Mouse (Mus musculus): ENCODE measurements around the gene Eefsec.

Eefsec gene

DNA sequence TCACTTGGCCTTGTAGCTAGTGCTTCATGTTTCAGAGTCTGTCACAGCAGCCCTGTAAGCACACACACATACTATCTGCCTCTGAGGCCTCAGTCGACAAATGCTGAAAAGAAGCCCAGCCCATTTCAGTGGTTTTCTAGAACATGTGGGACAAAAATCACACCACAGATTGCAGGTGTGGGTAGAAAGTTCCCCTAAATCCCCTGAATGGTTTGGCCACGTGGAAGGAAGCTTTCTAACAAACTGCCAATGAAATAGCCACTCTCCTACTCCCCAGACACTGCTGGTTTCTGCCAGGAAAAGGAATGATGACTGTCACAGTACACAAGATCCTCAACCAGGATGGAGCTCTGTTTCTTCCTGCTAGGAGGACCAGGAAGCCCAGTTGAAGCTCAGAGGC lies 33.7 kb downstream of the Eefsec start:
- no peak for DNase-seq

- DNase-seq = peak; percentile 71
These were observed 36.8 kb downstream of the Eefsec start for GRCm38 (mm10) chr6:88409492-88409891.

GRCm38 (mm10) chr6:88400451-88400850 lies 45.9 kb downstream of the Eefsec start:
- DNase-seq = no peak

DNA sequence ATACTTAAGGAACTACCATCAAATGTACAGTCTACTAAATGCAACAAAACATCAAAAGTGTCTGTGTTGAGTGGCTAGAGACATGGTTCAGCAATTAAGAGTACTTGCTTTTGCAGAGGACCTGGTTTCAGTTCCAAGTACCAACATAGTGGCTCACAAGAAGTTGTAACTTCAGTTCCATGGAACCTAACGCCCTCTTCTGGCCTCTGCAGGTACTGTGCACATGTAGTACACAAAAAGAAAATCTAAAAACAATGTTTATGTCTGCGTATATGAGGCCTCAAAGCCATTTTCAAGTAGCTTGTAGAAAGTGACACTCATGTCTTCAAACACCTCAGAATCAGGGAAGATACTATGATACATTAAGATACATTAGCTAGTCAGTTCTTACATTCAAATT lies 48.4 kb downstream of the Eefsec start:
- DNase-seq = no peak

DNA sequence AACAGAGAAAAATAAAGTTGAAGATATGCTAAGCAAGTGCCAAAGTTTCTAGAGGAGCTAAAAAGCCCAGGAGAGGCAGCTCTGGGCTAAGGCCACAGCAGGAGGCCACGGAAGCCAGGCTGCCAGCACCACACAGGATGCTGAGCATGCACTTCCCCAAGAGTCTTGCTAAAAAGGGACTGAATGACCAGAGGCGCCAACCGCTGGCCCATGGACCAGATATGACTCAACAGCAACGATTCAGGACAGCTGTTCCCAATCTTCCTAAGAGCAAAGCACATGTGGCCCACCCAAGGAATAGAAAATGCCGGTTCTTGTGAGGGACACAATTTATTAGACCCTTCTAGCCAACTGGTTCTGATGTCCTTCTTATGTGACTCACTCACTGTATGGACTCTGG lies 57.4 kb downstream of the Eefsec start:
- DNase-seq = no peak

GRCm38 (mm10) chr6:88387836-88388724 lies 58.3 kb downstream of the Eefsec start:
- no peak for DNase-seq

GRCm38 (mm10) chr6:88384420-88385053 lies 61.8 kb downstream of the Eefsec start:
- peak; percentile 47 for DNase-seq

DNA sequence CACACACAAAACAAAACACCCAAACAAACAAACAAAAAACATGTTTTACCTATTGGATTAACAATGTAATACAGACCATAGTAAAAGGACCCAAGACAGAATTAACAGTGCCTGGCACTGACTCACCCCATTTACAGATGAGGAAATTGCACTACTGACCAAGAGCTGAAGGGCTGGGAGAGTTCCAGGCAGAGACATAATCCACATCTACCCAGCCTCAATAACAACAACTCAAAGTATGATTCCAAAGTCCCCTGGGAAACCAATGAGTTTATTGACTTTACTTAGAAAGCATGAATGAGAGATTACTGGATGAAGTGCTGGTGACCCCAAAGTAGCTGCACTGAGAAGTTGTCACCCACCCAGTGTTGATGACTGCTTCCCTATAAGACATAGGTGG lies 62.6 kb downstream of the Eefsec start:
- no peak for DNase-seq

GRCm38 (mm10) chr6:88379756-88380155 lies 66.6 kb downstream of the Eefsec start:
- DNase-seq = no peak

- DNase-seq = no peak
These were observed 67.5 kb downstream of the Eefsec start for GRCm38 (mm10) chr6:88378829-88379228.

DNA sequence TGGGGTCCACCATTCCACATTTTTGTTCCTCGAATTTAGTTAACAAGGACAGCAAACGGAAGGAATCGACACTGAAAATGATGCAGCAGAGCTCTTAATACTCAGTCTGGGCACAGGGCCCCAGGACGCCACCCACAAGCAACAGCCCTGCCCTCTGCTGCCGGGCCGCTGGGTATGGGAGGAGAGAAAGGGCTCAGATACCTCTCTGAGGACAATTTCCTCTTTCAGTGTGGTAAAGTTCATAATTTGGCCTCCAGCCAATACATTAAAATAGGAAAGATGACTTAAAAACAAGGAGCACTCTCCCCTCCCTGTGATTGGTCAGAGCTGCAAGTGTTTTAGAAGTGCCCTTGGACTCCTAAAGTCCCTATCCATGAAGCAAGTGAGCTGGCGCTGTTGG lies 72.1 kb downstream of the Eefsec start:
- no peak for DNase-seq

GRCm38 (mm10) chr6:88369851-88370635 lies 76.3 kb downstream of the Eefsec start:
- DNase-seq = peak; percentile 59

DNA sequence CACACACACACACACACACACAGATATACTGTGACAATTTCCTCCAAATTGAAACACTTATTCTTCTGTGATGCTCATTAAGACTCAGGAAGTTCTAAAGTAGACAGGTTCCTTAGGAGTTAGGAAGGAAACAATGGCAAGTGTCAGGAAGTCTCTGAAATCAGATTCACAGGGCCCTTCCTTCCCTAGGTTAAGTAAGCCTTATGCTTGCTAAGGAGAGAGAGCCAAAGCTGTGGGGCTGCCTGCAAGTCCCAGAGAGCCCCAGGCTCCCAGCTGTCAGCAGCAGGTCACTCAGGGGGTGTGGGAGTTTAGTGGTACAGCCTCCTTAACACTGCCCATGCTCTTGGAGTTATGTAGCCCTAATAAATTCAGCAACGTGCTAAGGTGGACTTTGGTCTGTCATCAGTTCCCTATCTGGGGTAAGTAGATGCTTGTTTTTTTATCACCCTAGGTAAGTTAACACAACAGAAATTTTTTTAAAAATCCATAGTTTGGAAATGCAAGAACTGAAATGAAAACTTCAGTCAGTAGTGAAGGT lies 82.8 kb downstream of the Eefsec start:
- no peak for DNase-seq

- DNase-seq = no peak
These were observed 85.2 kb downstream of the Eefsec start for GRCm38 (mm10) chr6:88361096-88361495.

DNA sequence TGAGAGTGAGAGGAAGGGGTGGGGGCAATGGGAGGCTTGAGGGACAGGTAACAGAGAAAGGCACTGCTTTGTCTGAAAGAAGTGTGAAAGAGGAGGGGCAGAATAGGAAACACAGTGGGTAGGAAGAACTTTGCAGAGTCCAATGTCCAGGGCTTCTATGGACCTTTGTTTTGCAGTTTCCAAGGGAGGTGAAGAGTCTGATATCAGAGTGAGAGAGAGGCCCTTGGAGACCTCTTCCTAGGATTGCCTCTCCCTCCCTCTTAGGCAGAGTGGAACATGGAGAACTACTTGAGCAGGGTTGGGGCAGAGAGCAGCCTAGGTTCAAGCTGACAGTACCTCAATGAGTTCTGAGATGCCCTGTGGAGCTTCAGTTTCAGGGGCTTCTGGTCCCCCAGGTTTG lies 88.1 kb downstream of the Eefsec start:
- no peak for DNase-seq

DNA sequence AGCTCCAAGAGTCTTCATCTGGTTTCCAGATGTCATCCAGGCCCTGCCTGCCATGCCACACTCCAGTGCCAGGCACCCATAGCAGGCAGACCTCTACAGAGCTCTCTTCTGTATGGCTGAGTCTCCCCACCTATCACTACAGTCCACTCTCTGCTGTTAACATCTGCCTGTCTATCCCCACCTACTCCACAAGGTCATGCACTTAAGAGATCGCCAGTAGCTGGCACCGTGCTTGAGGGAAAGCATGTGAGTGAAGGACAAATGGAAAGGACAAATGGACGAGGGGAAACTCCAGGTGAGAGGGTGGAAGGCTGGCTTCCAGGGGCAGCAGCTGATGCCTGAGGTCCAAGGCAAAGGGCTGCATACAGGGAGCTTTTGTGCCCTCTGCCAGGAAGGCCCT lies 90.5 kb downstream of the Eefsec start:
- no peak for DNase-seq

GRCm38 (mm10) chr6:88352541-88352940 lies 93.8 kb downstream of the Eefsec start:
- DNase-seq = peak; percentile 86

DNA sequence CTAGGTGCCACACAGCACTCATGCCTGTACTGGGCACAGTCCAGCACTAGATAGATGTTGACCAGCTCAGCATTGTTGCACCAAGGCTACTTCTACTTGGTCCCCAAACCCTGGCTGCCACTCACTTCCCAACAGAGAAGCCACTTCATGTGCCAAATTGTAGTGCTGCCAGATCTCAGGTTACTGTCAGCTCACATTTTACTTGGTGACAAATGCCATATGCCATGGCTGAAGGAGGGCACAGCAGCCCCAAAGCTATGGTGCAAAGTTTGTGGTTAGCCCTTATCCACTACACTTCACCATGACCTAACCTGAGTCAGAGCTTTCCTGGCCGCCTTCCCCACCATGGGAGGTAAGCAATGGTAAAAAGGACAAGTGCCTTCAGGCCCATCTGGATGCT lies 99.6 kb downstream of the Eefsec start:
- no peak for DNase-seq

GRCm38 (mm10) chr6:88345311-88345710 lies 101.0 kb downstream of the Eefsec start:
- no peak for DNase-seq

DNA sequence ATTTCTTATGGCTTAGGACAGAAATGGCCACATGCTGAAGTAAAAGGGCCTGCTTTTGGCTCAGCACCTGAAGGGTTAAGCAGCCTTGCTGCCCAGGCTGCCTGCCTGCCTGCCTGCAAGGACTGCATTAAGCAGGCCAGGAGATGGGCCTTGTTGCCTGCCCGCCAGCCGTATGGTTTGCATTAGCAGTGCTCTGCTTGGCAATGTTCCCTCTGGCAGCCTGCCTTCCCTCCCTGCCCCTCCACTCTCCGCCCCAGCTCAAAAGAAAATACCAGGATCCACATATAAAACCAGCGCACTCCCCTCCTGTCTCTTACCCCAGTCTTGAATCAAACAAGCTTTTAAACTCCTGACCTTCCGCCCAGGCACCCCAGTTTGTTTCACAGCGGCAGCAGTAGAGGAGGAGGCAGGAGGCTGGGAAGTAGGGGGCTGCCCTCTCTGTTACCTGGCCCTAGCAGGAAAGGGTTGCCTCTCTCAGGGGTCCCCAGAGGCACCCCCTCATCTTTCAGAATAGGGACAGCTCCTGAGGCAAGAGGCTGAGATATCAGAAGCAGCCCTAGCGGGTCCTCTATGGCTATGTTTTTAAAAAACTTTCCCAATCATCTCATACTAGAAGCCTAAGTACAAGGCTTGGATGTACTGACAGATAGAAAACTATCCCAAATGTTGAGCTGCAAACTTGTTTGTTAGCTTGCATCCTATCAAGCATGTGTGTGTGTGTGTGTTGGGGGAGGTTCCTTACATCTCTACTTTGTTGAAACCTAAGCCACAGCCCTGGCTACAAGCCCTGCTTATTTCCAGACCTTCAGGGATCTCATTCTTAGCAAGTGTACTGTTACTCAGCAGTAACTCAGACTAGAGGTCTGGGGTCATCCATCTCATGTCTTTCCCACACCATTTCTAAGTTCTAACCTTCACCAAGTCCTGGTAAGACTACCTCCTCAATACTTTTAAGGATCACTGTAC lies 102.6 kb downstream of the Eefsec start:
- peak; percentile 75 for DNase-seq

DNA sequence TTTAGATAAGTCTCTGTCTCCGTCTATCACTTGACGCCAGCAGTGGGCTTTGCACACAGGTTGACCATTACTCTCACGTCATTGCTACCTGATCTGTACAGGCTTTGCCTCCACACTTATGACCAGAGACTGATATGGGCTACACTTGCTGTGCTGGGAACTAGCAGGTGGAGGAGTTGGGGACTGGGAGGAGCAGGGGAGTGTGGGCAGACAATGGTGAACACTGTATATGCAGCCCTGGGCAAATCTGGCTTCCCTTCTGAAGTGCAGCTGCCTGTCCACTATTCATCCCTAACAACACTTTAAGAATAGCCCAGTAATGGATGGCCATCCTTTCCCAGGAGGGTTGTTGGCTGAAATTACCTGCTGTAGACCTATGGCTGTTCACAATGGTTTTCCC lies 103.4 kb downstream of the Eefsec start:
- no peak for DNase-seq

GRCm38 (mm10) chr6:88341182-88341581 lies 105.2 kb downstream of the Eefsec start:
- DNase-seq = no peak

Measured in retina, postnatal 1 day (tissue).